In genomic region chr17:21383391-21384056, GRCm38 (mm10) we compare ENCODE assay signal across 7 mouse cellular contexts. TPM values are rescaled to one million over a fixed set of nuclear protein-coding genes. Genes with fewer than 3 reads are reported as not detected.
A peak's percentile ranks its signal among the peaks of the same experiment; 100 is the strongest.
DNase-seq lines count a peak whose midpoint lies in the region; ATAC-seq lines count a peak whose summit lies in the region.

Gene Zfp677, plus strand, starts transcription at chr17:21383748.

- peak within 1 kb of the TSS; percentile 48; the same call in 1 of the 2 replicates for H3K27ac ChIP-seq in embryonic facial prominence, embryonic 13.5 days
- H3K27ac ChIP-seq in limb, embryonic 10.5 days: peak within 1 kb of the TSS; percentile 66; the same call in 1 of the 2 replicates
- no peak within 1 kb of the TSS for H3K27ac ChIP-seq in midbrain, embryonic 12.5 days (replicated peaks)

- no peaks in the 10 kb centered on the region for H3K9me3 ChIP-seq in embryonic facial prominence, embryonic 13.5 days
- H3K9me3 ChIP-seq in limb, embryonic 10.5 days (replicated peaks): no peaks in the 10 kb centered on the region
- H3K9me3 ChIP-seq in midbrain, embryonic 12.5 days: no peaks in the 10 kb centered on the region

- H3K27me3 ChIP-seq in embryonic facial prominence, embryonic 13.5 days: no peaks in the 10 kb centered on the region
- H3K27me3 ChIP-seq in limb, embryonic 10.5 days (ENCODE audit: low read depth, poor library complexity, severe bottlenecking): no peaks in the 10 kb centered on the region
- no peaks in the 10 kb centered on the region for H3K27me3 ChIP-seq in midbrain, embryonic 12.5 days

- H3K4me2 ChIP-seq in embryonic facial prominence, embryonic 13.5 days: peak within 1 kb of the TSS; percentile 72
- H3K4me2 ChIP-seq in midbrain, embryonic 12.5 days (replicated peaks): peak within 1 kb of the TSS; percentile 71

- H3K9ac ChIP-seq in embryonic facial prominence, embryonic 13.5 days: peak within 1 kb of the TSS; percentile 66
- H3K9ac ChIP-seq in midbrain, embryonic 12.5 days (replicated peaks): peak within 1 kb of the TSS; percentile 37

- DNase-seq in adrenal gland, postnatal 4 days (ENCODE audit: low spot score in 2 of 2): peak; percentile 39 to 46
- DNase-seq in heart, adult 11 months: peak; percentile 98
- DNase-seq in kidney, adult 11 months: peak; percentile 72
- peak; percentile 76 for DNase-seq in limb, embryonic 10.5 days (ENCODE audit: low spot score)
- peak; percentile 56 for DNase-seq in skeletal muscle tissue, adult 2 months (ENCODE audit: low read depth, low spot score)

- no peaks in the 10 kb centered on the region for H3K36me3 ChIP-seq in embryonic facial prominence, embryonic 13.5 days
- no peaks in the 10 kb centered on the region for H3K36me3 ChIP-seq in limb, embryonic 10.5 days
- H3K36me3 ChIP-seq in midbrain, embryonic 12.5 days: no peaks in the 10 kb centered on the region

- peak; percentile 88 for ATAC-seq in embryonic facial prominence, embryonic 13.5 days (ENCODE audit: insufficient number of reproducible peaks, insufficient read depth, low FRiP score, low TSS enrichment, low read depth)
- peak; percentile 99 for ATAC-seq in midbrain, embryonic 12.5 days (ENCODE audit: low FRiP score, low read depth)

- 6% methylated on average over 20 of the region's 20 CpGs for WGBS in embryonic facial prominence, embryonic 13.5 days
- 6% methylated on average over 20 of the region's 20 CpGs for WGBS in limb, embryonic 10.5 days
- WGBS in midbrain, embryonic 12.5 days: 7% methylated on average over 20 of the region's 20 CpGs

- H3K4me3 ChIP-seq in embryonic facial prominence, embryonic 13.5 days: peak within 1 kb of the TSS; percentile 57
- peak within 1 kb of the TSS; percentile 60 for H3K4me3 ChIP-seq in limb, embryonic 10.5 days
- peak within 1 kb of the TSS; percentile 48 for H3K4me3 ChIP-seq in midbrain, embryonic 12.5 days

- 0 out of 2 replicates have a peak, but pooled peaks cover 4% of the 10 kb centered on the region for H3K4me1 ChIP-seq in embryonic facial prominence, embryonic 13.5 days
- H3K4me1 ChIP-seq in limb, embryonic 10.5 days: 0 out of 2 replicates have a peak, but pooled peaks cover 6% of the 10 kb centered on the region
- no peaks in the 10 kb centered on the region for H3K4me1 ChIP-seq in midbrain, embryonic 12.5 days

RNA-seq across cellular contexts. Expression of gene Zfp677, which starts in this region (rescaled TPM):
- total RNA-seq in adrenal gland, postnatal 4 days (2021): 1 to 10 TPM; 5.0 to 5.2 TPM
- polyA plus RNA-seq in embryonic facial prominence, embryonic 13.5 days (2015; fragmentation: Nextera tagmentation; extraction: Ambion mirVana): 3.8 and 5.0 TPM in 2 replicates
- polyA plus RNA-seq in limb, embryonic 10.5 days (2016; fragmentation: Nextera tagmentation; extraction: Ambion mirVana): 1.7 and 2.0 TPM in 2 replicates
- 2.7 and 2.8 TPM in 2 replicates for polyA plus RNA-seq in midbrain, embryonic 12.5 days (2016; fragmentation: Nextera tagmentation; extraction: Ambion mirVana)

Comparison
In these comparisons a context has a peak if more than half of its experiments do, and no peak if none do; other contexts are left out.
1. DNase-seq: peak in every context shown above with its lines; median percentile 98 in heart, adult 11 months; 76 in limb, embryonic 10.5 days; 72 in kidney, adult 11 months; 56 in skeletal muscle tissue, adult 2 months; 42 in adrenal gland, postnatal 4 days.